Mouse (Mus musculus) limb, embryonic 11.5 days (tissue): ENCODE results near the gene Gm42742. TPM values are rescaled to one million over a fixed set of nuclear protein-coding genes. Genes with fewer than 3 reads are reported as not detected.

Experiments
- ATAC-seq: fragments of 200-750 bp; cut with Nextera tagmentation; 2 replicates; pipeline ENCODE4 v1.8.0; 2017; ENCODE audit warnings: low read depth; ENCODE audit not compliant: insufficient number of reproducible peaks, low FRiP score, low TSS enrichment
- DNase-seq: peaks from one replicate; pipeline ENCODE4 v3.0.0-alpha.2; 2015; ENCODE audit warnings: low spot score
- H3K27ac ChIP-seq: fragments of 300-500 bp; sonication (generic); replicated peaks from 2 replicates; pipeline ENCODE4 v1.5.1; 2014; ENCODE audit warnings: low read depth, mild to moderate bottlenecking, low read length
- H3K27me3 ChIP-seq: fragments of 300-500 bp; sonication (generic); 2 replicates; pipeline ENCODE4 v1.6.1; 2014; ENCODE audit warnings: mild to moderate bottlenecking, low read length, mixed read lengths; ENCODE audit not compliant: control insufficient read depth, insufficient read depth
- H3K36me3 ChIP-seq: fragments of 300-500 bp; sonication (generic); 2 replicates; pipeline ENCODE4 v1.6.1; 2014; ENCODE audit warnings: mild to moderate bottlenecking, low read length, moderate library complexity, mixed read lengths; ENCODE audit not compliant: control insufficient read depth, insufficient read depth
- H3K4me1 ChIP-seq: fragments of 300-500 bp; sonication (generic); 2 replicates; pipeline ENCODE4 v1.6.1; 2014; ENCODE audit warnings: low read length, mixed read lengths; ENCODE audit not compliant: control insufficient read depth, insufficient read depth
- H3K4me2 ChIP-seq: fragments of 300-500 bp; sonication (generic); 2 replicates; pipeline ENCODE4 v1.6.1; 2014; ENCODE audit warnings: low read depth, mild to moderate bottlenecking, moderate library complexity; ENCODE audit not compliant: severe bottlenecking
- H3K4me3 ChIP-seq: fragments of 300-500 bp; sonication (generic); 2 replicates; pipeline ENCODE4 v1.5.1; 2014; ENCODE audit warnings: low read depth, low read length
- H3K9ac ChIP-seq: fragments of 300-500 bp; sonication (generic); 2 replicates; pipeline ENCODE4 v1.6.1; 2014; ENCODE audit warnings: mild to moderate bottlenecking, low read length
- H3K9me3 ChIP-seq: fragments of 300-500 bp; sonication (generic); 2 replicates; pipeline ENCODE4 v1.6.1; 2016; ENCODE audit warnings: low read length; ENCODE audit not compliant: control insufficient read depth
- WGBS: fragments of 180-500 bp; shearing (Covaris S2); extraction: QIAGEN DNeasy Blood & Tissue Kit; methylation state at CpG from one replicate; pipeline ENCODE4 v1.1.7; 2014; 5-methylcytosine and 5-hydroxymethylcytosine counted together
- polyA plus RNA-seq: library from polyadenylated mRNA; unstranded; fragments of >200 nt; fragmentation: Nextera tagmentation; extraction: Ambion mirVana; gene quantifications from 2 replicates; pipeline ENCODE4 v1.2.1, GENCODE M21; 2014

The Gm42742 gene
- polyA plus RNA-seq, 1 experiment from 2014 or later = 66.8 TPM

DNA sequence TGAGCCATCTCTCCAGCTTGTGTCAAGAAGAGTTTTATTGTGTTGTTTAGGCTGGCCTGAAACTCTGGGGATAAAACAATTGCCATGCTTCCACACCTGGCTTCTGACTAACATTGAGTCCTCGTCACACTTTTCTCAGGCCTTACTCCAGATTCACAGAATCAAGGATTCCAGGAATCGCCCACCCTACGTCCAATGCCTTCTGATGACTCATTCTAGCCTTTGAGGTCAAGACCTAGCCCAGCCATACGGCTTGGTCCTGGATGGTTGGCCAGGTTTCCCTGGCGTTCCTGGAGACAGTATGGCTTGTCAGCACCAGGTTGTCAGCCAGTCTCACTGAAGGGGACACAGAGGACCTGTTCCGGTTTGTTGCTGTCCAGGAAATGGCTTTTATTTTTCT is 8.5 kb downstream of the Gm42742 start:
- Histone ChIP-seq H3K4me3 (no peak overlapping the region), H3K27ac (no peak overlapping the region), H3K4me1 (peaks cover 16% of the 10 kb centered on the region; the same call in 1 of the 2 replicates), H3K36me3 (peaks cover 4% of the 10 kb centered on the region; the same call in 1 of the 2 replicates), H3K27me3 (no peaks in the 10 kb centered on the region), H3K9me3 (no peaks in the 10 kb centered on the region), H3K4me2 (no peak overlapping the region), H3K9ac (no peak overlapping the region)
- no peak for DNase-seq
- ATAC-seq = no peak
- 90% methylated on average over 6 of the region's 6 CpGs for WGBS

GRCm38 (mm10) chr7:127011717-127012116 is 9.2 kb downstream of the Gm42742 start:
- no peak for ATAC-seq
- H3K27me3 ChIP-seq = no peaks in the 10 kb centered on the region
- DNase-seq = no peak
- peaks cover 16% of the 10 kb centered on the region; the same call in 1 of the 2 replicates for H3K4me1 ChIP-seq
- H3K4me2 ChIP-seq = no peak overlapping the region
- H3K36me3 ChIP-seq = peaks cover 4% of the 10 kb centered on the region; the same call in 1 of the 2 replicates
- H3K9ac ChIP-seq = no peak overlapping the region
- 83% methylated on average over 2 of the region's 2 CpGs for WGBS
- H3K4me3 ChIP-seq = no peak overlapping the region
- no peaks in the 10 kb centered on the region for H3K9me3 ChIP-seq
- H3K27ac ChIP-seq = no peak overlapping the region

DNA sequence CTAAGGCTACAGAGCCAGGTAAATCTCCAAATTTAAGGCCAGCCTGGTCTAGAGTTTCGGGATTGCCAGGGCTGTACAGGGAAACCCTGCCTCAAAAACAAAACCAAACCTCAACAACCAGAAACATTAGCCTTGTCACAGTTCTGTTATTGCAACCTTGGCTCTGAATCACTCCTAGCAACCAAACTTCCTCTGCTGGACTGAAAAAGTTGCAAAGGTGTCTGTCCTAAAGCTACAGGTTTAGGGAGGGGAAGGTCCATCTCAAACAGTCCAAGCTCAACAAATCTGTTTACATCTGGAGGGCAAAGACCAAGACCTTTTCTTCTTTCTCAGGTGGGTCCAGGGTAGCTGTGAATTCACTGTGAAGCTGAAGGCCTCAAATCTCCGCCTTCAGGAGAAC is 9.8 kb downstream of the Gm42742 start:
- Histone ChIP-seq H3K27me3 (no peaks in the 10 kb centered on the region), H3K36me3 (peaks cover 4% of the 10 kb centered on the region; the same call in 1 of the 2 replicates), H3K4me3 (no peak overlapping the region), H3K9me3 (no peaks in the 10 kb centered on the region), H3K9ac (no peak overlapping the region), H3K4me1 (peaks cover 16% of the 10 kb centered on the region; the same call in 1 of the 2 replicates), H3K27ac (no peak overlapping the region), H3K4me2 (no peak overlapping the region)
- 96% methylated on average over 2 of the region's 2 CpGs for WGBS
- no peak for DNase-seq
- no peak for ATAC-seq

- H3K4me3 ChIP-seq = no peak overlapping the region
- peaks cover 2% of the 10 kb centered on the region; the same call in 1 of the 2 replicates for H3K4me1 ChIP-seq
- DNase-seq (no peak), ATAC-seq (no peak)
- no peak overlapping the region for H3K9ac ChIP-seq
- H3K36me3 ChIP-seq = no peaks in the 10 kb centered on the region
- H3K27ac ChIP-seq = no peak overlapping the region
- WGBS = 89% methylated on average over 17 of the region's 17 CpGs
- no peak overlapping the region for H3K4me2 ChIP-seq
- no peaks in the 10 kb centered on the region for H3K9me3 ChIP-seq
- H3K27me3 ChIP-seq = no peaks in the 10 kb centered on the region
Observed at GRCm38 (mm10) chr7:127009307-127010085, 11.4 kb downstream of the Gm42742 start.

- no peaks in the 10 kb centered on the region for H3K36me3 ChIP-seq
- H3K27me3 ChIP-seq = no peaks in the 10 kb centered on the region
- DNase-seq = no peak
- no peaks in the 10 kb centered on the region for H3K4me1 ChIP-seq
- 70% methylated on average over 9 of the region's 9 CpGs for WGBS
- no peak overlapping the region for H3K27ac ChIP-seq
- H3K9ac ChIP-seq = no peak overlapping the region
- no peak for ATAC-seq
- no peak overlapping the region for H3K4me3 ChIP-seq
- no peak overlapping the region for H3K4me2 ChIP-seq
- no peaks in the 10 kb centered on the region for H3K9me3 ChIP-seq
Observed at GRCm38 (mm10) chr7:127008239-127009019, 12.5 kb downstream of the Gm42742 start.

DNA sequence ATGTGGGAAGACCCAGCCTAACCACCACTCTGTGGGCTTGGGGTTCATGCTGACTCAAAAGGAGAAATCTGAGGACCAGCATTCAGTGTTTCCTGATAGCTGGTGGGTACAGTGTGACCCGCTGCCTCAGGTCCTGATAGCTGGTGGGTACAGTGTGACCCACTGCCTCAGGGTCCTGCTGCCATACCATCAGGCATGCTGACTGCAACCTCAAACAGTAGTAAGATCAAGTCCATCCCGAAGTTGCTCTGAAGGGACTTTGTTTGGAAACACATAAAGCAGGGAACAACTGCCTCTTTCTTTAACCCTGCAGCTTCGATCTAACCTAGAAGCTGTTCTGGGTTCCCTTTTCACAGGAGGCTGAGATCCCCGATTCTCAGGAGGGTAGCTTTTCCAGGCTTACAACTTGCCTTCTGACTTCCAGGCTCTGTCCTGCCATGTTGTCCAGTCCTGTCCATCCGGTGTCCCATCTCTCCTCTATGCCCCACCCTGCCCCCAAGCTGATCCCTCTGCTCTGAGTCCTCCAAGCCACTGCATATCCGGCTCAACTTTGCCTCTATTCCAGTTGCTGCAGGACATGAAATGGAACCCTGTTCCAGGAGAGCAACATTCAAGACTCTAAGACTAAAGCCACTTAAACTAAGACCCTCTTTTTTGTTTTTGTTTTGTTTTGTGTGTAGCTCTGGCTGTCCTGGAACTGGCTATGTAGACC is 13.4 kb downstream of the Gm42742 start:
- ATAC-seq = no peak

DNA sequence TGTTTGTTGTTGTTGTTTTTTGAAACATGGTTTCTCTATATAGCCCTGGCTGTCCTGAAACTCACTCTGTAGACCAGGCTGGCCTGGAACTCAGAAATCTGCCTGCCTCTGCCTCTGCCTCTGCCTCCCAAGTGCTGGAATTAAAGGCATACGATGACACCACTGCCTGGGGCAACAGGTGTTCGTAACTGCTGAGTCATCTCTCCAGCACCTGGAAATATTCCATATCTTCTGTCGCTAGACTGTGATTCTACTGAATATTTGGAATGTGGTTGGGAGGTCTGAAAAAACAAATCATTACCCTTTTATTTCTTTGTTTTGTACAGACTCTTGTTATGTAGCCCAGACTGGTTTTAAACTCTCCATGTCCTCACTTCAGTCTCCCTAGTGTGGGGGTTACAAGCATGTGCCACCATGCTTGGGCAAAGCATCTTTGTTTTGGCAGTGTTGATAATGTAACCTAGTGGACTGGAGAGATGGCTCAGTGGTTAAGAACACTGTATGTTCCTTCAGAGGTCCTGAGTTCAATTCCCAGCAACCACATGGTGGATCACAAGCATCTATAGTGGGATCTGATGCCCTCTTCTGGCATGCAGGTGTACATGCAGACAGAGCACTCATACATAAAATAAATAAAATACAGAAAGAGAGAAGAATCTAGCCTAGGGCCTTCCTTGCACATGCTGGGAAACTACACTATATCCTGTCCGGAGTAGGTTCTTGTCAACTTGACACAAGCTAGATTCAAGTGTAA is 16.6 kb downstream of the Gm42742 start:
- H3K4me3 ChIP-seq = no peak overlapping the region
- 89% methylated on average over 4 of the region's 4 CpGs for WGBS
- ATAC-seq = no peak

More for the DNA sequence above, 13.4 kb downstream of the Gm42742 start:
- no peak for DNase-seq
- Histone ChIP-seq H3K4me2 (no peak overlapping the region), H3K9me3 (no peaks in the 10 kb centered on the region), H3K27me3 (no peaks in the 10 kb centered on the region), H3K4me3 (no peak overlapping the region), H3K27ac (no peak overlapping the region), H3K4me1 (no peaks in the 10 kb centered on the region), H3K36me3 (no peaks in the 10 kb centered on the region), H3K9ac (no peak overlapping the region)
- 87% methylated on average over 6 of the region's 6 CpGs for WGBS

More for the DNA sequence above, 16.6 kb downstream of the Gm42742 start:
- no peaks in the 10 kb centered on the region for H3K4me1 ChIP-seq
- no peaks in the 10 kb centered on the region for H3K9me3 ChIP-seq
- no peaks in the 10 kb centered on the region for H3K36me3 ChIP-seq
- no peak overlapping the region for H3K9ac ChIP-seq
- no peaks in the 10 kb centered on the region for H3K27me3 ChIP-seq
- no peak overlapping the region for H3K4me2 ChIP-seq
- no peak overlapping the region for H3K27ac ChIP-seq
- DNase-seq = no peak
